ENCODE assay signal across 17 mouse cellular contexts in genomic region chr10:61300996-61301395, GRCm38 (mm10). TPM values are rescaled to one million over a fixed set of nuclear protein-coding genes. Genes with fewer than 3 reads are reported as not detected.
DNase-seq lines count a peak whose midpoint lies in the region; ATAC-seq and TF ChIP-seq lines count a peak whose summit lies in the region.
"Had no signal": no experiment of that assay in that cellular context is flagged by ENCODE, and none has a peak within 500 bp of the region (broad histone marks: within the 10 kb centered on the region; RNA-seq: fewer than 3 reads in every experiment).

No protein-coding gene starts in this region.

- H3K27ac ChIP-seq in lung, embryonic 14.5 days (ENCODE audit: low read depth) = no peak overlapping the region
- H3K27ac ChIP-seq in kidney, adult 2 months (ENCODE audit: insufficient read depth, low read depth, low read length) = 0 out of 2 replicates have a peak overlapping the region, but pooled peaks have one; percentile 36
- no peak overlapping the region for H3K27ac ChIP-seq in forebrain, embryonic 14.5 days (ENCODE audit: low read depth, low read length)
- H3K27ac ChIP-seq: heart, embryonic 10.5 days; macrophage; midbrain, embryonic 13.5 days had no signal

- H3K27me3 ChIP-seq in lung, embryonic 14.5 days (ENCODE audit: insufficient read depth, low read length) = no peaks in the 10 kb centered on the region
- H3K27me3 ChIP-seq in kidney, adult 2 months (replicated peaks; ENCODE audit: control insufficient read depth, insufficient read depth, low read length) = no peaks in the 10 kb centered on the region
- no peaks in the 10 kb centered on the region for H3K27me3 ChIP-seq in forebrain, embryonic 14.5 days (replicated peaks; ENCODE audit: control insufficient read depth, insufficient read depth, low read length)
- H3K27me3 ChIP-seq: CH12.LX; midbrain, embryonic 13.5 days had no signal

- H3K4me2 ChIP-seq in lung, embryonic 14.5 days = no peak overlapping the region
- no peak overlapping the region for H3K4me2 ChIP-seq in forebrain, embryonic 14.5 days (ENCODE audit: low read length)
- H3K4me2 ChIP-seq: midbrain, embryonic 13.5 days had no signal

- H3K9ac ChIP-seq in lung, embryonic 14.5 days = no peak overlapping the region
- no peak overlapping the region for H3K9ac ChIP-seq in forebrain, embryonic 14.5 days (ENCODE audit: low read length)
- H3K9ac ChIP-seq: midbrain, embryonic 13.5 days had no signal

- TF ChIP-seq CTCF in lung, embryonic 14.5 days (IDR thresholded peaks at IDR 0.05; ENCODE audit: low read depth) = no peak
- no peak for TF ChIP-seq CTCF in kidney, adult 2 months (conservative IDR thresholded peaks at IDR 0.05; ENCODE audit: insufficient read depth, insufficient read length, low read depth, low read length)

- 63% methylated on average over 3 of the region's 3 CpGs for WGBS in lung, embryonic 14.5 days
- WGBS in kidney, adult 2 months = 56% methylated on average over 3 of the region's 3 CpGs
- WGBS in forebrain, embryonic 14.5 days = 81% methylated on average over 3 of the region's 3 CpGs

- no peaks in the 10 kb centered on the region for H3K9me3 ChIP-seq in lung, embryonic 14.5 days (ENCODE audit: low read depth, low read length)
- H3K9me3 ChIP-seq in forebrain, embryonic 14.5 days (replicated peaks; ENCODE audit: control insufficient read depth, low read length) = no peaks in the 10 kb centered on the region
- H3K9me3 ChIP-seq: heart, embryonic 10.5 days; midbrain, embryonic 13.5 days had no signal

- no peak for TF ChIP-seq POLR2A in kidney, adult 2 months (IDR thresholded peaks at IDR 0.05; ENCODE audit: low read depth, low read length)

- peak; percentile 46 for DNase-seq in lung, embryonic 14.5 days
- no peak for DNase-seq in lung, postnatal 25 days (ENCODE audit: low spot score)
- DNase-seq in A20 (ENCODE audit: low read depth, low spot score) = peak; percentile 52
- DNase-seq in kidney, adult 2 months = peak; percentile 54
- DNase-seq in lung, postnatal 36 days = peak; percentile 37
- no peak for DNase-seq in cerebellum, adult 9-11 months
- DNase-seq in forebrain, embryonic 14.5 days (ENCODE audit: low spot score) = no peak
- DNase-seq: adrenal gland, postnatal 36 days; cerebellum, postnatal 14 days; gastrocnemius, postnatal 14 days had no signal

- ATAC-seq in lung, embryonic 14.5 days (ENCODE audit: insufficient read depth) = no peak
- no peak for ATAC-seq in forebrain, embryonic 14.5 days
- ATAC-seq: hindbrain, embryonic 16.5 days; midbrain, embryonic 13.5 days had no signal

- H3K36me3 ChIP-seq in lung, embryonic 14.5 days (ENCODE audit: insufficient read depth) = no peaks in the 10 kb centered on the region
- H3K36me3 ChIP-seq in kidney, adult 2 months (ENCODE audit: control insufficient read depth, insufficient read depth, low read length) = no peaks in the 10 kb centered on the region
- H3K36me3 ChIP-seq in forebrain, embryonic 14.5 days (ENCODE audit: control insufficient read depth, insufficient read depth, low read length) = no peaks in the 10 kb centered on the region
- H3K36me3 ChIP-seq: heart, embryonic 10.5 days; midbrain, embryonic 13.5 days had no signal

- H3K4me3 ChIP-seq in lung, embryonic 14.5 days (ENCODE audit: low read depth, low read length) = no peak overlapping the region
- no peak overlapping the region for H3K4me3 ChIP-seq in kidney, adult 2 months (ENCODE audit: insufficient read depth, low read depth, low read length)
- no peak overlapping the region for H3K4me3 ChIP-seq in forebrain, embryonic 14.5 days (ENCODE audit: low read depth, low read length)
- H3K4me3 ChIP-seq: heart, embryonic 10.5 days; midbrain, embryonic 13.5 days had no signal

- no peaks in the 10 kb centered on the region for H3K4me1 ChIP-seq in lung, embryonic 14.5 days (ENCODE audit: insufficient read depth)
- H3K4me1 ChIP-seq in kidney, adult 2 months (ENCODE audit: control insufficient read depth, insufficient read depth, low read length) = no peaks in the 10 kb centered on the region
- no peaks in the 10 kb centered on the region for H3K4me1 ChIP-seq in forebrain, embryonic 14.5 days (ENCODE audit: control insufficient read depth, insufficient read depth, low read length)
- H3K4me1 ChIP-seq: midbrain, embryonic 13.5 days had no signal

RNA-seq across cellular contexts. Expression of gene Prf1, which starts 3.4 kb away (rescaled TPM):
- not detected in 2 replicates for polyA plus RNA-seq in lung, embryonic 14.5 days (2014; fragmentation: Nextera tagmentation; extraction: Ambion mirVana)
- 0.65 and 1.5 TPM in 2 replicates for polyA plus RNA-seq in kidney, adult 2 months (2012; rRNA removed)
- polyA plus RNA-seq in forebrain, embryonic 14.5 days (2014; fragmentation: Nextera tagmentation; extraction: Ambion mirVana) = not detected in 2 replicates
- polyA plus RNA-seq: heart, embryonic 10.5 days; hindbrain, embryonic 16.5 days; macrophage; midbrain, embryonic 13.5 days; neural tube, embryonic 11.5 days; testis, adult 2 months had no signal

RNA-seq across cellular contexts. Expression of gene Adamts14, which starts 27.8 kb away (rescaled TPM):
- polyA plus RNA-seq in lung, embryonic 14.5 days (2014; fragmentation: Nextera tagmentation; extraction: Ambion mirVana) = 1.5 and 1.8 TPM in 2 replicates
- 1.3 and 1.7 TPM in 2 replicates for polyA plus RNA-seq in kidney, adult 2 months (2012; rRNA removed)
- polyA plus RNA-seq in forebrain, embryonic 14.5 days (2014; fragmentation: Nextera tagmentation; extraction: Ambion mirVana) = 0.13 and 0.17 TPM in 2 replicates

Comparison
In these comparisons a context has a peak if more than half of its experiments do, and no peak if none do; other contexts are left out.
1. DNase-seq: peak in lung, embryonic 14.5 days (single experiment), A20 (single experiment), kidney, adult 2 months (single experiment) and lung, postnatal 36 days (single experiment); none in lung, postnatal 25 days (single experiment), cerebellum, adult 9-11 months (single experiment) and forebrain, embryonic 14.5 days (single experiment).